Mouse (Mus musculus) kidney, adult 2 months (tissue): ENCODE data around the gene Pip4k2c.

ENCODE experiments used
- CTCF ChIP-seq: fragments of 200-500 bp; conservative IDR thresholded peaks from 2 replicates; pipeline ENCODE4 v1.5.1; 2011; ENCODE audit warnings: low read depth, mild to moderate bottlenecking, control low read depth, low read length, moderate library complexity, mixed read lengths; ENCODE audit not compliant: insufficient read depth, insufficient read length
- POLR2A ChIP-seq: fragments of 200-500 bp; IDR thresholded peaks from one replicate; pipeline ENCODE4 v1.6.1; 2011; ENCODE audit warnings: low read depth, low read length, control low read depth

DNA sequence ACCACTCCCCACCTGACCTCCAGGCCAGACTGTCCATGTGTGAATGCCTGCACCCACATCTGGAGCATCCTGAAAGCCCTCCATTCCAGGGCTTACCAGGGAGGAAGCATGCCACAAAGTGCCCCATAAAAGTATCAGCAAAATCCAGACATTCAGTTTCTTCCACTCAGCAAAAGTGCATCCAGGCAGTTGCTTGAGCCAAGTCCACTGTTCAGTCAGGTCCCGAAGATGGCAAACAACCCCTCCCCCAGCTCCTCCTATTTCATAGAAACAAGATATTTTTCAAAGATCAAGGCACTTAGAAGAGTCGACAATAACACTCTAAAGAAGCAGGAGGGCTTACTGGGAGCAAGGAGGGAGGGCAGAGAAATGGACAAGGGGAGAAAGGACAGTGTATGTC lies 12.9 kb downstream of the Pip4k2c start:
- no peak for TF ChIP-seq CTCF
- TF ChIP-seq POLR2A: no peak
